Mouse (Mus musculus): ENCODE data around the gene Nr1i2.

GRCm38 (mm10) chr16:38255927-38256326 is 38.7 kb downstream of the Nr1i2 start:
- TF ChIP-seq MAX (IDR thresholded peaks at IDR 0.05; ENCODE audit: low read length) (no peak), EP300 (IDR thresholded peaks at IDR 0.05; ENCODE audit: low read length) (no peak), ZC3H11A (IDR thresholded peaks at IDR 0.05; ENCODE audit: low read depth, low read length) (no peak)

All from CH12.LX (cell line).